Mouse (Mus musculus) hindbrain, embryonic 15.5 days (tissue): ENCODE data around the gene Slc17a5. TPM values are rescaled to one million over a fixed set of nuclear protein-coding genes. Genes with fewer than 3 reads are reported as not detected.

Experiments used
- ATAC-seq: fragments of 200-750 bp; cut with Nextera tagmentation; 2 replicates; pipeline ENCODE4 v1.8.0; 2017; ENCODE audit warnings: low read depth, moderate number of reproducible peaks, moderate TSS enrichment; ENCODE audit not compliant: low FRiP score
- H3K27ac ChIP-seq: fragments of 300-500 bp; sonication (generic); replicated peaks from 2 replicates; pipeline ENCODE4 v1.5.1; 2015; ENCODE audit warnings: mild to moderate bottlenecking, inconsistent platforms
- H3K27me3 ChIP-seq: fragments of 300-500 bp; sonication (generic); 2 replicates; pipeline ENCODE4 v1.6.1; 2015; ENCODE audit warnings: control low read depth, inconsistent platforms
- H3K36me3 ChIP-seq: fragments of 300-500 bp; sonication (generic); 2 replicates; pipeline ENCODE4 v1.6.1; 2015; ENCODE audit warnings: control low read depth, inconsistent platforms
- H3K4me1 ChIP-seq: fragments of 300-500 bp; sonication (generic); replicated peaks from 2 replicates; pipeline ENCODE4 v1.6.1; 2015; ENCODE audit warnings: control low read depth, inconsistent platforms
- H3K4me2 ChIP-seq: fragments of 300-500 bp; sonication (generic); 2 replicates; pipeline ENCODE4 v1.6.1; 2015; ENCODE audit warnings: moderate library complexity, mild to moderate bottlenecking, inconsistent platforms
- H3K4me3 ChIP-seq: fragments of 300-500 bp; sonication (generic); 2 replicates; pipeline ENCODE4 v1.5.1; 2015; ENCODE audit warnings: mild to moderate bottlenecking, inconsistent platforms
- H3K9ac ChIP-seq: fragments of 300-500 bp; sonication (generic); 2 replicates; pipeline ENCODE4 v1.6.1; 2015; ENCODE audit warnings: inconsistent platforms
- H3K9me3 ChIP-seq: fragments of 300-500 bp; sonication (generic); 2 replicates; pipeline ENCODE4 v1.6.1; 2016; ENCODE audit warnings: control low read depth, inconsistent platforms
- WGBS: fragments of 180-500 bp; shearing (Covaris S2); methylation state at CpG from one replicate; pipeline ENCODE4 v1.1.7; 2015; 5-methylcytosine and 5-hydroxymethylcytosine counted together
- polyA plus RNA-seq: library from polyadenylated mRNA; unstranded; fragments of >200 nt; fragmentation: Nextera tagmentation; extraction: Ambion mirVana; gene quantifications from 2 replicates; pipeline ENCODE4 v1.2.1, GENCODE M21; 2015

Gene Slc17a5
- polyA plus RNA-seq, 1 experiment from 2014 or later = 15.4 TPM

GRCm38 (mm10) chr9:78557041-78557440, 30.8 kb downstream of the Slc17a5 start:
- WGBS = 98% methylated on average over 1 of the region's 1 CpGs
- ATAC-seq = no peak
- H3K27me3 ChIP-seq = no peaks in the 10 kb centered on the region
- H3K36me3 ChIP-seq = peaks cover 11% of the 10 kb centered on the region; the same call in 1 of the 2 replicates
- no peaks in the 10 kb centered on the region for H3K9me3 ChIP-seq
- no peaks in the 10 kb centered on the region for H3K4me1 ChIP-seq
- H3K27ac ChIP-seq = no peak overlapping the region
- no peak overlapping the region for H3K4me2 ChIP-seq
- H3K4me3 ChIP-seq = no peak overlapping the region
- H3K9ac ChIP-seq = no peak overlapping the region

DNA sequence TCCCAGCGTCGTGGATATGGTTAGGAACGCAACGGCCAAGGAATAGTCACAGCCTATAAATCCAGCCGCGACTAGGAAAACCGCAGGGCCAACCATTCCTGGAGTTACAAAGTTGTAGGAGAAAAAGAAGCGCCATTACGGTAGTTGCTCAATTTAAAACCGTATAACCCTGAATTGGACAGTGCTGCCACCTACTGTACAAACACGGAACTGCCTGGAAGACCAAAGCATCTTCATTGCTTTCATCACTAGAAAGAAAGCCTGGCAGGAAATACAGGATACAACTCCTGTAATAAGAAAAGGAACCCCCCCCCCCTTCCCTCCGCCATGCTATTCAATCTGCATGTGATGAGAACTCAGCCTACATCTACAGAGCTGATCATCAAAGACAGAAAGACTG, 34.9 kb downstream of the Slc17a5 start:
- no peaks in the 10 kb centered on the region for H3K27me3 ChIP-seq
- WGBS = 48% methylated on average over 12 of the region's 12 CpGs
- no peak overlapping the region for H3K4me2 ChIP-seq
- H3K27ac ChIP-seq = no peak overlapping the region
- peak; percentile 42; the same call in 1 of the 2 replicates for ATAC-seq
- no peaks in the 10 kb centered on the region for H3K9me3 ChIP-seq
- no peak overlapping the region for H3K9ac ChIP-seq
- peaks cover 19% of the 10 kb centered on the region; the same call in 1 of the 2 replicates for H3K36me3 ChIP-seq
- no peaks in the 10 kb centered on the region for H3K4me1 ChIP-seq
- no peak overlapping the region for H3K4me3 ChIP-seq

DNA sequence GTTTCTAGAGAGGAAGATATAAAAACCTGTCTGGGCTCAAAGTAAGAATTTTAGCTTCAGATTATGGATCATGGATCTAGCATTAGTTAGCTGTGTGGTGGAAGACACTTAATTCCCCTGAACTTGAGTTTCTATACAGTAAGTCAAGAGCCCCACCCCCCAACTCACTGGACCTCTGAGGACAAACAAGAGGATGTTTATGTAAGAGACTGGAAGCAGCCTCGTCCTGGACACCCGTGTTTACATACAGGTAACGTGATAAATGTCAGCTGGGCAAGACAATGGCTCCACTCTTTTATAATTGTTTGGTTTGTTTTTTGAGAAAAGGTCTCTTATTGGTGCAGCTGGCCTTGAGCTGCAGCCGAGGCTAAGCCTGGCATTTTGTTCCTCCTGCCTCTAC, 36.1 kb downstream of the Slc17a5 start:
- Histone ChIP-seq H3K9ac (no peak overlapping the region), H3K4me1 (no peaks in the 10 kb centered on the region), H3K36me3 (peaks cover 18% of the 10 kb centered on the region; the same call in 1 of the 2 replicates), H3K4me3 (no peak overlapping the region), H3K27me3 (no peaks in the 10 kb centered on the region), H3K4me2 (no peak overlapping the region), H3K27ac (no peak overlapping the region), H3K9me3 (no peaks in the 10 kb centered on the region)
- WGBS = 80% methylated on average over 4 of the region's 4 CpGs
- ATAC-seq = no peak

DNA sequence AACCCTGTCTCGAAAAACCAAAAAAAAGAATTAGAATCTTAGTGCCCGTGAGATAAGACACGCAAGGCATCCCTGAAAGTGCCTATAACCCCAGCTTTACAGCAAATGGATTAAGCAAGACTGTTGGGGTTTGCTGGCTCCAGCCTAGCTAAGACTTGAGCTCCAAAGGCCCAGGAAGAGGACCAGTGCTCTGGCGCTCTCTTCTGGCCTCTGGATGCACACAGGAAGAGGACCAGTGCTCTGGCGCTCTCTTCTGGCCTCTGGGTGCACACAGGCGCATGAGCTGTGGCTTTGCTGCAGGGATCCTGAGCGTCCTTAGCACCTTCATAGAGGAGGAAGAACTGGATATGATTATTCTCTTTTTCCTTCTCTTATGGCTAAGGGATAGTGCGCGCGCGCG, 40.1 kb downstream of the Slc17a5 start:
- WGBS = 80% methylated on average over 12 of the region's 12 CpGs
- H3K4me2 ChIP-seq = no peak overlapping the region

DNA sequence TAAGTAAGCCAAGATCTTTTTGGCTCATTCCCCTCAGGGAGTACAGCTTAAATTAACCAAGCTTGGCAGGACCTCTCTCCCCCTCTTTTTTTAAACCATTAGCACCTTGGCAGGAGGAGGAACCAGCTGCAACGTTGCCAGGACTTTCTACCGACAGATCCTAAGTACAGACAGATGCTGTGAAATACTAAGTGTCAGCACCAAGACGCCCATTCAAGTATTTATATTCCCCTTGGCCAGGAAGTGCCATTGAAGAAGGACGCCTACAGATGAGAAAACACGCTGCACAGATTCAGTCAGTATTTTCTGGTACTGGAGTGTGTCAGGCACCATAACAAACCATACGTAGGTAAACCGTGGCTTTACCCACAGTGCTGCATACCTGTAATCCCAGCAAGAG, 40.9 kb downstream of the Slc17a5 start:
- Histone ChIP-seq H3K36me3 (0 out of 2 replicates have a peak, but pooled peaks cover 8% of the 10 kb centered on the region), H3K4me2 (no peak overlapping the region), H3K9ac (no peak overlapping the region), H3K27ac (no peak overlapping the region), H3K4me3 (no peak overlapping the region), H3K4me1 (no peaks in the 10 kb centered on the region), H3K27me3 (no peaks in the 10 kb centered on the region), H3K9me3 (no peaks in the 10 kb centered on the region)
- ATAC-seq = no peak
- 75% methylated on average over 7 of the region's 7 CpGs for WGBS

More for the DNA sequence above, 40.1 kb downstream of the Slc17a5 start:
- Histone ChIP-seq H3K27ac (no peak overlapping the region), H3K4me3 (no peak overlapping the region), H3K4me1 (no peaks in the 10 kb centered on the region), H3K27me3 (no peaks in the 10 kb centered on the region), H3K9ac (no peak overlapping the region), H3K9me3 (no peaks in the 10 kb centered on the region), H3K36me3 (peaks cover 14% of the 10 kb centered on the region; the same call in 1 of the 2 replicates)
- no peak for ATAC-seq

- Histone ChIP-seq H3K4me2 (no peak overlapping the region), H3K4me3 (no peak overlapping the region), H3K27me3 (no peaks in the 10 kb centered on the region), H3K27ac (no peak overlapping the region), H3K9ac (no peak overlapping the region), H3K36me3 (no peaks in the 10 kb centered on the region), H3K4me1 (no peaks in the 10 kb centered on the region), H3K9me3 (no peaks in the 10 kb centered on the region)
- WGBS = 96% methylated on average over 14 of the region's 14 CpGs
- ATAC-seq = no peak
Measured at GRCm38 (mm10) chr9:78541758-78542157, 46.1 kb downstream of the Slc17a5 start.

GRCm38 (mm10) chr9:78538421-78538820, 49.4 kb downstream of the Slc17a5 start:
- Histone ChIP-seq H3K27ac (no peak overlapping the region), H3K36me3 (no peaks in the 10 kb centered on the region), H3K9me3 (no peaks in the 10 kb centered on the region), H3K9ac (no peak overlapping the region), H3K4me2 (no peak overlapping the region), H3K4me3 (no peak overlapping the region), H3K4me1 (no peaks in the 10 kb centered on the region), H3K27me3 (no peaks in the 10 kb centered on the region)
- 63% methylated on average over 6 of the region's 6 CpGs for WGBS
- no peak for ATAC-seq

DNA sequence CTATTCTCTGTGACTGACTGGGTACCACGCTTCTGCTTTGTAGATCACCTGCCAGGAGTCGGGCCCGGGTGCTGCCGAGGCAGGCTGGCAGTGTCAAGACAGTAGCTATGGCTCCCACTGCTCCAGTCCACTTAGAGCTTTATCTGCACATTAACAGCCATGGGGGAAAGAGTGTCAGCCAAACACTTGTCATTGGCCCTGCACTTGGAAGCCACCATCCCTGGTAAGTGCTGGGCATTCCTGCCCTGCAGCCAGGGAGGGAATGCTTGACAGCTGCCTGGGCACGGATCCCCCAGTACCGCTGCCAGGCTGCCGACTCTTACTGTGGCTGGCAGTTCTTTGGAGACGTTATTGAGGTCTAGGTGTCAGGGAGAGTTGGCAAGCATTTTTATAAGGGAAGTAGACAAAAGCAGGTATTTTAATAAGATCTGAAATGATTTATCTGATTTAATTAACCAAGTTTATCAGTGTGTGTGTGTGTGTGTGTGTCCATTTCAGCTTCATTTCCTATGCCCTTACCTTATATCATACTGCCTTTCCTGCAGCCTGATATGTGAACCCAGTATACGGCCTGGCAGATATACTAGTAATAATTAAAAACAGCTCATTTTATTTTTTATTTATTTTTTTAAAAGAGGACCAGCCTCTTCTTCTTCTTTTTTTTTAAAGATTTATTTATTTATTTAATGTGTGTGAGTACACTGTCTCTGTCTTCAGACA, 50.5 kb downstream of the Slc17a5 start:
- Histone ChIP-seq H3K4me1 (no peaks in the 10 kb centered on the region), H3K27ac (no peak overlapping the region), H3K4me3 (no peak overlapping the region), H3K36me3 (no peaks in the 10 kb centered on the region), H3K9ac (no peak overlapping the region), H3K27me3 (no peaks in the 10 kb centered on the region), H3K9me3 (no peaks in the 10 kb centered on the region), H3K4me2 (no peak overlapping the region)
- ATAC-seq = peak; percentile 88
- 68% methylated on average over 9 of the region's 9 CpGs for WGBS

DNA sequence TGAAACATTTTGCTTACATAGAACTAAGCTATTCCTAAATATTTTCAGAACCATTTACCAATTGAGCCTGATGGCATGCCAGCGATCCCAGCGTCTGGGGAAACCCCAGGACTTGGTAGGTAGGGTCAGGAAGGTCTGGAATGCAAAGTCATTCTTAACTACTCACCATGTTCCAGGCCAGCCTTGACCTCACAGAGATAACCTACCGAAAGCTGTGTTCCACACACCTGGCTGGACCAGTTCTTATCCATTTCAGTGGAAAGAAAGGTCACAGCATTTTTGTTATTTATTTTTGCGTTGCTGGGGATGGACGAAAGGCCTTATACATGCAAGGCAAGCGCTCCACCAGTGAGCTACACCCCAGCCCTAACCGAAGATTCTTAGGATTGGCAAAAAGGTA, 53.2 kb downstream of the Slc17a5 start:
- 93% methylated on average over 7 of the region's 7 CpGs for WGBS

DNA sequence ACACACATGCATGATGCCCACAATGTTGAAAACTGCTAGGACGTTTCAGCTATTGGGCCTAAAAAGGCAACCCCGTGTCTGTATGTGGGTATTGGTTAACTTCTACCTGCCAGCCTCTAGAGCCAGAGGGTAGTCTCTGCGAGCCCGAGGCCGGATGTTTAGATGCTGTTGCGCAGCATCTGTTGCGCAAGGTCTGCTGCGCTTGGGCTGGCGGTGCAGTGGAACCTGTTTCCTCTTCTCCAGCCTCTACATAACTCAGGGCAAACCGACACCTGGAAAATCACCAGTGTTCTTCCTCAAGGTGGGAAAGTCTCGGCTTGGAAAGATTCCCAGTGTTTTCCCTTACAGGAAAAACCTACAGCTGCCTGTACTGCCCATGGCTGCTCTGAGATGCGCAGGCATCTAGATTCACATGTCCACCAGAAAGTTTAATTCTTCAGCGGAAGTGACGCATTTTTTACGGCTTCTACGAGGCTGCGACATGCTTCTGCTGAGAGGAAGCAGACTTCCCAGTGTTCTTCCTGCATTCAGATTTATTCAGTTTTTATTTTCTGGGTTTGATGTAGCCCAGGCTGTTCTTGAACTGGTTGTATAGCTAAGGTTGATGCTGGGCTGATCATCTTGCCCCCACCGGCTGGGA, 54.4 kb downstream of the Slc17a5 start:
- H3K4me2 ChIP-seq = no peak overlapping the region
- H3K27ac ChIP-seq = no peak overlapping the region
- H3K27me3 ChIP-seq = no peaks in the 10 kb centered on the region
- H3K9me3 ChIP-seq = no peaks in the 10 kb centered on the region
- no peak for ATAC-seq
- H3K36me3 ChIP-seq = no peaks in the 10 kb centered on the region
- no peak overlapping the region for H3K4me3 ChIP-seq
- 90% methylated on average over 18 of the region's 18 CpGs for WGBS
- H3K9ac ChIP-seq = no peak overlapping the region
- H3K4me1 ChIP-seq = peaks cover under 1% of the 10 kb centered on the region; the same call in 1 of the 2 replicates

More for the DNA sequence above, 53.2 kb downstream of the Slc17a5 start:
- Histone ChIP-seq H3K36me3 (no peaks in the 10 kb centered on the region), H3K4me1 (no peaks in the 10 kb centered on the region), H3K9ac (no peak overlapping the region), H3K9me3 (no peaks in the 10 kb centered on the region), H3K27me3 (no peaks in the 10 kb centered on the region), H3K4me3 (no peak overlapping the region), H3K27ac (no peak overlapping the region), H3K4me2 (no peak overlapping the region)
- no peak for ATAC-seq

DNA sequence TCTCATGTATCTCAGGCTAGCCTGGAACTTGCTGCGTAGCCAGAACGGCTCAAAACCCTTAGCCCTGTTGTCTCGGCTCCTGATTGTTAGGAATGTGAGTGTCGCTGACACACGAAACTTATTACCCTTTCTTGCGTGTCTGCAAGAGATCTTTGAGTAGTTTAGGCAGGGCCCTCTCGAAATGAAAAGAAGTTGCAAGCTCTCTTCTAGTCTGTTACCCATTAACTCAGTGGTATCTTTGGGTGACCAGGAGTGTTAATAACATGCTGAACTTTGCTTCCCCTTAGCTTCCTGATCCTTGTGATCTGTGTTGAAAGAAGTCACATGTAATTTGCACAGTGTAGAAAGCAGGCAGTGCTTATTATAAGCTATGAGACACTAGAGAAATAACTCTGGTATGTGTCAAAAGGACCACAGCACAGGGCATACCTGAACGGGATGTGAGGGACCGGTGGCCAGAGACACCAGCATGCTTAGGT, 55.5 kb downstream of the Slc17a5 start:
- Histone ChIP-seq H3K27me3 (no peaks in the 10 kb centered on the region), H3K4me1 (peaks cover 6% of the 10 kb centered on the region), H3K9me3 (no peaks in the 10 kb centered on the region), H3K9ac (no peak overlapping the region), H3K27ac (no peak overlapping the region), H3K4me3 (no peak overlapping the region), H3K4me2 (no peak overlapping the region), H3K36me3 (no peaks in the 10 kb centered on the region)
- WGBS = 63% methylated on average over 9 of the region's 9 CpGs
- no peak for ATAC-seq

DNA sequence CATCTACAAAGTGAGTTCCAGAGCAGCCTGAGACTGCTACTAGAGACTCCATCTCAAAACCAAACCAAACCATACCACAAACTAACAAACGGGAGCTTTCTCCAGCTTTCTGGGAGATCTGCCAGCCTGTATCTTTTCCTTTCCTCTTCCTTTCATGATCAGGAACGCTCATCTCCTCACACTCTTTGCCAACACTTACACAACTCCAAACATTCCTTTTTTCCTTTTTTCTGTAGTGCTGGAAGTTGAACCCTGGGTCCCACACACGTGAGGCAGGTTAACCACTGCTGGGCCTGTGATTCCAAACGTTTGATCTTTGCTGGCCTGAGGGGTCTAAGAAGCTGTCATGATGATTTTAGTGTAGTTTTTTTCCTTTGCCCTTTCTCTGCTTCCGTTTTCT, 56.0 kb downstream of the Slc17a5 start:
- Histone ChIP-seq H3K9me3 (no peaks in the 10 kb centered on the region), H3K27me3 (no peaks in the 10 kb centered on the region), H3K27ac (no peak overlapping the region), H3K9ac (no peak overlapping the region), H3K4me3 (no peak overlapping the region), H3K4me1 (peaks cover 10% of the 10 kb centered on the region), H3K36me3 (no peaks in the 10 kb centered on the region), H3K4me2 (no peak overlapping the region)
- WGBS = 55% methylated on average over 5 of the region's 5 CpGs
- ATAC-seq = no peak
